Mouse (Mus musculus): ENCODE data around the gene Thoc3.
"Not testable (repeated sequence)": the region's sequence is repeated elsewhere in the genome, so short reads cannot be mapped to it uniquely, and the experiment has no call there.

The Thoc3 gene

GRCm38 (mm10) chr13:54468098-54469011 lies at the start of gene Thoc3:
Gene Thoc3 (minus strand): TSS chr13:54468849.
- peak; percentile 92 for DNase-seq

DNA sequence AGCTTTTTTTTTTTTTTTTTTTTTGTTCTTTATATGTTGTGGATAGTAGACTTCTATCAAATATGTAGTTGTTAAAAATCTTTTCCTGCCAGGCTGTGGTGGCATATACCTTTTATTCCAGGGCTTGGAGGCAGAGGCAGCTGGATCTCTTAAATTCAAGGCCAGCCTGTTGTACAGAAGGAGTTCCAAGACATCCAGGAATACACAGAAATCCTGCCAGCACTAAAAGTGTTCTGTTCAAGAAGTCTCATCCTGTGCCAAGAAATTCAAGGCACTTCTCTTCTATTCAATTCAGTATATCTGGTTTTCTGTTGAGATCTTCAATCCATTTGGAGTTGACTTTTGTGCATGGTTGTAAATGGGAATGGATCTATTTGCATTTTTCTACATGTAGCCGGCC lies 37.3 kb upstream of the Thoc3 start:
- no peak for DNase-seq

GRCm38 (mm10) chr13:54504611-54505260 lies 36.1 kb upstream of the Thoc3 start:
- DNase-seq, result peak; percentile 4

DNA sequence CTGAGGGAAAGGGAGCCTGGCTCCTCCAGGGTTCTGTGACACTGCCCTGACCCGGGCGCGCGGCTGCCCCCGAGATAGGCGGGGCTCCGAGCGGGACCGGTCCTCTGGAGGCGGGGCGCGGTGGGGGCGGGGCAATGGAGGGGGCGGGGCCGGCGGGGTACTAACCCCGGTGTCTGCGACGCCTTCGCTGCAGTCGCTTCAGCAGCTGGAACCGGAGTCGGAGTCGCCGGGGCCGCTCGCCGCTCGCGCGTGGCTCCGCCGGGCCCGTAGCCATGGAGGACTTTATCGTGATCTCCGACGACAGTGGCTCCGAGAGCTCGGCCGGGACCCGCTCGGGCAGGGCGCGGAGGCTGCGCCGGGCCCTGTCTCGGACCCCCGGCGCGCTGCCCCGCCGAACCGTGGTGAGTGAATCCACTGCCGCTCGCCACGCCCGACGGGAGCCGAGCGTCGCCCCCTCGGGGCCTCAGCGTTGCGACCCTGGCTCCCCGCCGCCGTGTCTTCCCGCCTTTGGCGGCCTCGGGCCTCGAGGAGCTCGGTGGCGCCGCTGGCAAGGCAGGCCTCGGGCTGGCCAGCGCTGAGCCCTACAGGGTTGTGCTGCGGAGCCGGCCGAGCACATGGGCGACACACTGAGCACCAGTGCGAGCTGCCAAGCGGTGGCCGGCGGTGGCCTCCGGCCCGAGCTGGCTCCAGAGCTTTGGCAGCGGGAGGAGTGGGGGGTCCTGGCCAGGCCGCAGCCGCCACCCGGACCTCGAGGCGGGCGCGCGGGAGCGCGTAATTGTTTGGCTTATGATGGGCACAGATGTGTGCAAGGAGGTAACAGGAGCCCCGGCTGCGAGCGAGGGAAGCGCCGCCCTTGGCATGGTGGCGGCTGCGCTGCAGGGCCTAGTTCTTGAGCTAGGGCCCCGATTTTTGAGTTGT lies 35.2 kb upstream of the Thoc3 start, which contains the start of gene Simc1:
Simc1 (plus strand) TSS at position 176 of the 918 bp plus-strand sequence.
- DNase-seq, result peak; percentile 72

DNA sequence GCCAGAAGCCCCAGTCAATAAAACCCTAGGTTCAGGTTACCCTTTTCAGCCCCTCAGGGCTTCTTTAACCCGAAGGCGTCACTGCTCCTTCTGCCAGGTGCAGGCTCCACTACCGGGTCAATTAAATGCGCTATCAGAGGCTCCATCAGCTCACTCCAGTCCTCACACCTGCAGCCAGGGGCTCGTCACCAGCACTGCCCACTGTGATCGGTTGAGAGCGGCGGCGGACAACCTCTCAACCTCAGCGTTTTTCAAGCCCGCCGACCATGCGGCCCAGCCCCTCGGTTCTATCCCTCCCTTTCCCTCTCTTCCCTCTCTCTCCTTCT lies 34.6 kb upstream of the Thoc3 start:
- no peak for DNase-seq

GRCm38 (mm10) chr13:54501957-54502690 lies 33.5 kb upstream of the Thoc3 start:
- no peak for DNase-seq

GRCm38 (mm10) chr13:54501352-54501751 lies 32.7 kb upstream of the Thoc3 start:
- DNase-seq, result no peak

GRCm38 (mm10) chr13:54499551-54499950 lies 30.9 kb upstream of the Thoc3 start:
- DNase-seq, result not testable (repeated sequence)

DNA sequence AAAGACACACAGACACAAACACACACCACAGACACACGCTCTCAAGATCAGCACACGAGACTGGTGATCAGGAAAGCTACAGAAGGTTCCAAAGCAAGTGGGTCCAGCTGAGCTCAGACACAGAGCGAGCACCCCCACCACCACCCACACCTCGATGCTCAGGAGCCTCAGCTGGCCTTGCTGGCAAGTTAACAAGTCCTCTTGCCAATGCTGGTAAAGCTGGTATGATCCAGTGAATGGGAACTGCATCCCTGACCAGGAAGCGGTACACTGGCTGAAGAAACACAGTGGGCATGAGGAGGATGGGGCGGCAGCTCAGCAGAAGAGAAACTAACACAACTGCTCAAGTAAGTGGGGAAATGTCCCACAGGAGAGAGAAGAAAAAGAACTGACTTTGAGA lies 22.7 kb upstream of the Thoc3 start:
- DNase-seq, result no peak

DNA sequence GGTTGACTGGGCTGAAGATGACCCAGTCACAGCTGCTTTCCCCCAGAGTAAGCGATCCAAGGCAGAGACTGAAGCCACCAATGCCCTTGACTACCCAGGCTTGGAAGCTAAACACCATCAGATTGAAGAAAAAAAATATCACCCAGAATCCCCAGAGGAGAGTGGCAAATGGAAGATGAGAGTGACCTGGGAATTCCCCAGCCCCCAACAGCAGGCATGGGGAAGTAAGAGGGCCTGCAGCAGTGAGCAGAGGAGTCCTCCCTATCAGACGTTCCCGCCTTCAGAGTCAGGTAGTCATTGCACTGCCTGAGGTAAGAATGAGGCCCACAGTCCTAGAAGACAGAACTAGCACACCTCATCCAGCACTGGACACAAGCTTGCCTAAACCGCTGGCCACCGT lies 21.8 kb upstream of the Thoc3 start:
- DNase-seq, result no peak

DNA sequence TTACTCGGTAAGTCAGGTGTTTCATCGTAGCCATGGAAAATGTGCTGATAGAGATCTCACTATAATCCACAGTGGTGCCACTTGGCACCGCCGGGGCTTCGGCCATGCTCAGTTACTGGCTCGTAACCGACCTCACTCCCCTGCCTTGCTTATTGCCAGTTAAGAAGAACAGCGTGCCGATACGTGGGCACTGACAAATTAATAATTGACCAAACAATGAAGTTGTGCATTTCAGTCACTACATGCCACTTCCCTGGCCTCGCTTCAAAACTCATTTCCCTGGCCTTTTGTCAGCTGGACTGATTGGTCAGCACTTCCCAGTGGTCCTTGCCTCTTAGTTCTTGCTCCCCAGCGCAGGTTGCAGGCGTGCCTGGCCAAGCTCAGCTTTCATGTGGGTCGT lies 12.8 kb upstream of the Thoc3 start:
- no peak for DNase-seq

- peak; percentile 69 for DNase-seq
Observed at GRCm38 (mm10) chr13:54479286-54479685, 10.6 kb upstream of the Thoc3 start.

- peak; percentile 12 for DNase-seq
Observed at GRCm38 (mm10) chr13:54475702-54476101, 7.1 kb upstream of the Thoc3 start.

DNA sequence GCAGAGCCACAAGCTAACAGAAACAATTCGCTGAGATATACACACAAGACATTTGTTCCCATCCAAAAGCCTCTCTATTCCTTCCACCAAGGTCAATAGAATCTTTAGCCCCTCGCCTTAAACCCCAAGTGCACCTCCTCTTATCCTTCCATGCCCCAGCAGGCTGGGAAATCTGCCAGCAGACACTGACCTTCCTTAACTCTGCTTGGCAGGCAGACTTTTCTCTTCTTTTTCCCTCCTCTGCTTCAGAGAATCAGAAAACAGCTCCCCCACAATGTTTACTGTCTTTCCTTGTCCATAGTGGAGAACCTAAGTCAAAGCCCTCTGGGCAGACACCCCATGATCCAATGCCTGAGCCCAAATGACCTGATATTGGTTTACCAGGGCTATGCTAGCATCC lies 6.3 kb upstream of the Thoc3 start:
- DNase-seq, result no peak

- DNase-seq, result no peak
Observed at GRCm38 (mm10) chr13:54471967-54472366, 3.3 kb upstream of the Thoc3 start.

DNA sequence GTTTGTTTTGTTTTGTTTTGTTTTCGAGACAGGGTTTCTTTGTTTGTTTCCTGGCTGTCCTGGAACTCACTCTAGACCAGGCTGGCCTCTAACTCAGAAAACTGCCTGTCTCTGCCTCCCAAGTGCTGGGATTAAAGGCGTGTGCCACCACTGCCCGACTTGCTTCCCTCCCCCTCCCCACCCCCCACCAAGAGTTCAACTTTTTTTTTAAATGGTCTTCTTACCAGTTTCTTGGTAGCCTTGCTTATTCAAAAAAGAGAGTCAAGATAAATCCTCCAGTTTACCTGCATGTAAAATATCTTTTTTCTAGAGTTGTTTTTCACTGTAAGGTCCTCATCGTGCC lies 334 bp upstream of the Thoc3 start:
- DNase-seq, result no peak

GRCm38 (mm10) chr13:54459282-54459681 lies 9.4 kb downstream of the Thoc3 start:
- no peak for DNase-seq

DNA sequence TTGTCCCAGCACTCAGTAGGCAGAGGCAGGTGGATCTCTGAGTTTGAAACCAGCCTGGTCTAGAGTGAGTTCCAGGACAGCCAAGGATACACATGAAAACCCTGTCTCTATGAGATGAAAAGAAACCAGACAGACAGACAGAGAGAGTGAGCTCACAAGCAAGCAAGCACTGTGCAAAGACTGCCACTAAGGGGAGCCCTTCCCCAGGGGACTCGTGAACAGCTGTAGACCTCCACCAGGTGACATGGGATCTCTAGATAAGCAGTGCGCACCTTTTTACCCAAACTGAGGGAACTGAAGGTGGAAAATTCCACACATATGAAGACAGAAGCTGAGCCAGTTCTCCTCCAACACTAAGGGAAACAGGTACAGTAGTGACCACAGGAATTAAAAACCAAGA lies 11.6 kb downstream of the Thoc3 start:
- peak; percentile 19 for DNase-seq

GRCm38 (mm10) chr13:54447496-54448224 lies 21.0 kb downstream of the Thoc3 start:
- peak; percentile 72 for DNase-seq

GRCm38 (mm10) chr13:54446686-54447495 lies 21.8 kb downstream of the Thoc3 start:
- peak; percentile 89 for DNase-seq

DNA sequence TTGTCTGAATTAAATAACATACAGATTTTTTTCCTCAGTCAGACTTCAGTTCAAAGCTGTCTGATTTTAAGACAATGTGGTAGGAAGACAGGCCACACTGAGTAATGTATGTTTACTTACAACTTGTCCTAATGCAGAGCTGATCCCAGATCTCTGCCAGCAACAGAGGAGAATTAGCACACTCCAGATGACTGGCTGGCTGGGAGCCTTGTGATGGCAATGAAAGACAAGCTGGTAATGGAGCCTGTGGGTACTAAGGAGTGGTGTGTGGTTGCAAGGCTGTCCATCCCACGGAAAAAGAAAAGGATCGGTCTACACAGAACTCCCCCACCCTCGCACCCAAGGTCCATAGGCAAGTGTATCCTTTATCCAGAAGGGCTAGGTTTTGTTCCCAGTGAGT lies 25.0 kb downstream of the Thoc3 start:
- no peak for DNase-seq

Measured in lung, postnatal 10 days (tissue).